Mouse (Mus musculus): ENCODE measurements around the gene Nacad.

DNA sequence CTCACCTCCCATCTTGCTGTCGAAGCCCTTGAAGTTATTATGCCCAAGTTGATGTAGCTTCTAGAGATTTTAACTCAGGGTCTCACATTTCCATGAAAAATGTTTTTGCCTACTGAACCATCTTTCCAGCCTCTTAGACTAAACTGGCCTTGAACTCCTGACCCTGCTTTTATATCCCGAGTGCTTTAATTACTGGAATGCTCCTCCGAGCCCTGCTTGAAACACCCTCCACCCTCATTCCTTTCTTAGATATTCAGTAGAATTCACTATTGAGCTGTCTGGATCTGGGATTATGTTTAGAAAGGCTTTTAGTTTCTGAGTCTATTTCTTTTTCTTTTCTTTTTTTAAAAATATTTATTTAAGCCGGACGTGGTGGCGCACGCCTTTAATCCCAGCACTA lies 26.5 kb downstream of the Nacad start:
- no peak for TF ChIP-seq CTCF (IDR thresholded peaks at IDR 0.05; ENCODE audit: extremely low read depth, insufficient read depth, low read length)
- no peak for TF ChIP-seq POLR2A (IDR thresholded peaks at IDR 0.05; ENCODE audit: extremely low read depth, insufficient read depth, low read length)
